Mouse (Mus musculus): ENCODE data around the gene AF366264.
"Not testable (repeated sequence)": the region's sequence is repeated elsewhere in the genome, so short reads cannot be mapped to it uniquely, and the experiment has no call there.

AF366264 gene

DNA sequence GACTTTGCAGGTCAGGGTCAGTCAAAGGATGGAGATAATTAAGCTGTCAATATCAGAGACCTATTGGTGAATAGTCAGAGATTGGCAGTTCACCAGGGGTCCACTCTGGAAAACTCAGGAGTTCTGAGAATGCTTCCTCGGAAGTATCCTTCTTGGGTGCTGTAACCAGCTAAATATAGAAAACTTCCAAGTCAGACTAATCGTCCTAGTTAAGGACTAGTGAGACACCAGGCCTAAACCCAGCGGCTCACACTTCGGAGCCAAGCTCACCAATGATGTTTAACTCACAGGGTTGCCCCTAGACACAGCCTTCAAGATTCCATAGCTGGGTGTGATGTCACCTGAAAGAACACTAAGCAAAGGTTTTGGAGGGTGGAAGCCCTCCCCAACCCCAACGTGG is at the start of gene AF366264:
TSS of gene AF366264 (minus strand) at position 101 of the 400 bp plus-strand sequence.
- DNase-seq = not testable (repeated sequence)

- not testable (repeated sequence) for DNase-seq
Observed at GRCm38 (mm10) chr8:13843286-13843685, 5.1 kb upstream of the AF366264 start.

GRCm38 (mm10) chr8:13828598-13829172 is 9.5 kb downstream of the AF366264 start:
- DNase-seq = no peak

- DNase-seq = no peak
Observed at GRCm38 (mm10) chr8:13799566-13799965, 38.6 kb downstream of the AF366264 start.

DNA sequence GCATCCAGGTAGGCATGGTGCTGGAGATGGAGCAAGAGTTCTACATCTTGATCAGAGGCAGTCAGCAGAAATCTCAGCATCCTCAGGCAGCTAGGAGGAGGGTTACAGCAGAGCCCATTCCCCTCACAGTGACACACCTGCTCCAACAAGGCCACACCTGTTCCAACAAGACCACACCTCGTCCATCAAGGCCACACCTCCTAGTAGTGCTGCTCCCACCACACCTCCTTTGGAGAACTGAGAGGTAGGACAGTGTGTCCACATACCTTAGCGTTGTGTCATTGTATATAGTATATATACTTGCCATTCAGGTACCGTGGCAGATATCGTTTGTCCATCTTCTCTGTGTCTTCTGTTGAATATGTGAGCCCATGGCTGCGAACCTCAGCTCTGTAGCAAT is 40.5 kb downstream of the AF366264 start:
- no peak for DNase-seq

DNA sequence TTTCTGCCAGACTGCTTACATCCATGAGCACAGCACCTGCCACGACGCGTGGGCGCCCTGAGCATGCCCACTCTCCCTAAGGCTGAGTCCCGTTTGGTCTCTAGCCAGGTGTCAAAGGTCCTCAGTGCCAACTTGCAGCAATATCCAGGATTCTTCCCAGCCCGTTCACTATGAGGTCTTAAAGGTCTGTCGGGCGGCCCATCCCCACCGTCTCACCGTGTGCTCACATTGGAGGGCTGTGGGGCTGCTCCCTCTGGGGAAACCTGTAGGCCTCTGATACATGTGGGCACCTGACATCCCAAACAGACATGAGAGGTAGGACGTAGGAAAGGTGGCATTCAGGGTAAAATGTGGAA is 44.5 kb downstream of the AF366264 start:
- no peak for DNase-seq

- DNase-seq = no peak
Observed at GRCm38 (mm10) chr8:13793097-13793745, 45.0 kb downstream of the AF366264 start.

GRCm38 (mm10) chr8:13789606-13790005 is 48.6 kb downstream of the AF366264 start:
- no peak for DNase-seq

GRCm38 (mm10) chr8:13785764-13786299 is 52.4 kb downstream of the AF366264 start:
- DNase-seq = peak; percentile 99

DNA sequence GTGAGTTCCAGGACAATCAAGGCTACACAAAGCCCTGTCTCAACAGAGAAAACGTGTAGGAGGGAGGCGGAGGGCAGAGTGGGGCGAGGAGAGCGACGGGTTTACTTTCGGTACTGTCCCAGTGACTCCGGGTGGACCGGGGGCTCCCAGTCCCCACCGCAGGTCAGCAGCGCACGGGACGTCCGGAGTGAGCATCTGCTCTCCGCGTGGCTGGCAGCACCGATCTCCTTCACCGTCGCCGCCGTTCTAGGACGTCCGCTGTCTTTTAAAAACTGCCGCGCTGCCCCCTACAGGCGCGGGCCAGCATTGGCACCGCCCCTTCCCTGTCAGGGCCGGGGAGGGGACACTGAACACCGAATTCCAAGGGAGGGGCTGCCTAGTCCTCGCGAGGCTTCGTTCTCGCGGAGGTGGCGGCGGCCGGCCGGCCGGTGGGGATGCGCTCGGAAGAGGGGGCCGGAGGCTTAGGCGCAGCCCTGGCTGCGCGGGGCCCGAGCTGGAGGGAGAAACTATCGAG is 52.9 kb downstream of the AF366264 start, which contains the start of gene Upf3a:
TSS of gene Upf3a (plus strand) at position 366 of the 514 bp plus-strand sequence.
- peak; percentile 96 for DNase-seq
